Mouse (Mus musculus) ES-E14 (cell line): ENCODE results near the gene Akap12. TPM values are rescaled to one million over a fixed set of nuclear protein-coding genes. Genes with fewer than 3 reads are reported as not detected.

Experiments
- DNase-seq: peaks from one replicate; pipeline ENCODE4 v3.0.0-alpha.2; 2013; ENCODE audit warnings: low read depth, low spot score
- H3K27ac ChIP-seq: 2 replicates; pipeline ENCODE4 v1.5.1; 2012; ENCODE audit warnings: low read depth, mild to moderate bottlenecking, low read length, moderate library complexity, mixed read lengths; ENCODE audit not compliant: poor library complexity, insufficient read depth, severe bottlenecking
- H3K36me3 ChIP-seq: 2 replicates; pipeline ENCODE4 v1.6.1; 2012; ENCODE audit warnings: mild to moderate bottlenecking, low read length, moderate library complexity, mixed read lengths; ENCODE audit not compliant: control insufficient read depth, poor library complexity, insufficient read depth, severe bottlenecking
- H3K4me1 ChIP-seq, 2 experiments: fragments of 150-350 bp in 1 of 2; sonication (generic) in 1 of 2; 2 replicates each; pipeline ENCODE4 v1.6.1; 2012; ENCODE audit warnings: low read length in 2 of 2, mild to moderate bottlenecking in 1 of 2, mixed read lengths in 1 of 2; ENCODE audit not compliant: control insufficient read depth in 2 of 2, insufficient read depth in 2 of 2, poor library complexity in 1 of 2
- H3K4me3 ChIP-seq, 2 experiments: fragments of 150-350 bp in 1 of 2; sonication (generic) in 1 of 2; 2 replicates each; pipeline ENCODE4 v1.5.1; 2012; ENCODE audit warnings: low read length in 2 of 2, low read depth in 1 of 2, mild to moderate bottlenecking in 1 of 2, mixed read lengths in 1 of 2; ENCODE audit not compliant: insufficient read depth in 1 of 2, poor library complexity in 1 of 2, severe bottlenecking in 1 of 2
- H3K9ac ChIP-seq: 2 replicates; pipeline ENCODE4 v1.6.1; 2012; ENCODE audit warnings: low read depth, mild to moderate bottlenecking, low read length, mixed read lengths; ENCODE audit not compliant: poor library complexity, insufficient read depth, severe bottlenecking
- H3K9me3 ChIP-seq: fragments of 150-350 bp; sonication (generic); 2 replicates; pipeline ENCODE4 v1.6.1; 2012; ENCODE audit warnings: low read depth, mild to moderate bottlenecking, low read length; ENCODE audit not compliant: control insufficient read depth, insufficient read depth
- CHD2 ChIP-seq: IDR thresholded peaks from 2 replicates; pipeline ENCODE4 v1.6.1; 2014; ENCODE audit warnings: mild to moderate bottlenecking, low read depth, low read length, inconsistent platforms
- HCFC1 ChIP-seq: IDR thresholded peaks from 2 replicates; pipeline ENCODE4 v1.6.1; 2012; ENCODE audit warnings: low read length, inconsistent platforms, borderline replicate concordance; ENCODE audit not compliant: insufficient read depth
- MAFK ChIP-seq: IDR thresholded peaks from 2 replicates; pipeline ENCODE4 v1.6.1; 2014; ENCODE audit warnings: mild to moderate bottlenecking, low read depth, low read length, inconsistent platforms; ENCODE audit not compliant: insufficient read depth
- ZC3H11A ChIP-seq: IDR thresholded peaks from 2 replicates; pipeline ENCODE4 v1.6.1; 2012; ENCODE audit warnings: low read depth, mild to moderate bottlenecking, inconsistent platforms, low read length, borderline replicate concordance
- ZNF384 ChIP-seq: IDR thresholded peaks from 2 replicates; pipeline ENCODE4 v1.6.1; 2012; ENCODE audit warnings: low read depth, low read length, inconsistent platforms
- in situ Hi-C, 2 experiments: fragments of 600-800 bp; cut with MboI; formaldehyde crosslinking; loops; one replicate each; pipeline ENCODE4 v1.15.1; 2025; ENCODE audit warnings: low sequenced_read_pairs in 2 of 2, inconsistent platforms in 1 of 2; ENCODE audit not compliant: unreplicated experiment in 2 of 2
- total RNA-seq: library from RNA; depleted of rRNA; stranded (reverse); fragments of 300-350 nt; gene quantifications from 2 replicates; pipeline ENCODE4 v1.2.3, GENCODE M21; 2012

The Akap12 gene
- total RNA-seq, 1 experiment, result 346 TPM

DNA sequence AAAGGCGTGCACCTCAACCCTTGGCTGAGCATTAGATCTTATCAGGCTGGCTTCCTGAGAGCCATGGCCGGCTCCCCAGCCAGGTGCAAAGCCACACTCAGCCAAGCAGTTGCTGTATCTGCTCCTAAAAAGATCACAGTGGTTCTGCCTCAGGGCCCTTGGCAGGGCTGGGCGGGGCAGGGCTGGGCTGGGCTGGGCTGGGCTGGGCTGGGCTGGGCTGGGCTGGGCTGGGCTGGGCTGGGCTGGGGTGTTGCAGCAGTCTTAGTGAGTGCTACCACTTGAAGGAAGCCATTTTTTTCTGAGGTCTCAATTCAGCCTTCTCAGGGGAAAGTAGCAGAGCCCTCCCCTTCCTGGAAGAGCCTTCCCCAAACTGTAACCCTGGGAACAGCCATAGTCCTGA lies 15.5 kb upstream of the Akap12 start:
- H3K4me3 ChIP-seq, result no peak overlapping the region
- peaks cover 20 to 37% of the 10 kb centered on the region in 2 experiments; a peak in 3 of 4 replicates for H3K4me1 ChIP-seq
- H3K36me3 ChIP-seq, result no peaks in the 10 kb centered on the region
- in situ Hi-C loops, result no loop called here
- no peaks in the 10 kb centered on the region for H3K9me3 ChIP-seq
- TF ChIP-seq ZNF384 (0 out of 2 replicates have a peak, but pooled peaks have one; percentile 3), MAFK (no peak)
- H3K27ac ChIP-seq, result peak overlapping the region; percentile 83
- DNase-seq, result no peak
- no peak overlapping the region for H3K9ac ChIP-seq

- DNase-seq, result no peak
- Histone ChIP-seq H3K27ac (0 out of 2 replicates have a peak overlapping the region, but pooled peaks have one; percentile 1), H3K36me3 (no peaks in the 10 kb centered on the region), H3K4me1 (peaks cover 14 to 27% of the 10 kb centered on the region in 2 experiments; a peak in 3 of 4 replicates), H3K4me3 (peak overlapping the region; percentile 28 to 47), H3K9me3 (no peaks in the 10 kb centered on the region), H3K9ac (no peak overlapping the region)
- in situ Hi-C loops, result no loop called here
- TF ChIP-seq ZC3H11A (no peak), HCFC1 (no peak), ZNF384 (no peak), CHD2 (no peak), MAFK (no peak)
These were observed 12.6 kb upstream of the Akap12 start for GRCm38 (mm10) chr10:4253613-4254012.

GRCm38 (mm10) chr10:4254459-4254858 lies 11.7 kb upstream of the Akap12 start:
- H3K9ac ChIP-seq, result peak overlapping the region; percentile 62
- H3K9me3 ChIP-seq, result no peaks in the 10 kb centered on the region
- peaks cover 14 to 22% of the 10 kb centered on the region in 2 experiments; a peak in 3 of 4 replicates for H3K4me1 ChIP-seq
- H3K4me3 ChIP-seq, result peak overlapping the region; percentile 28 to 54
- no peak for TF ChIP-seq MAFK
- TF ChIP-seq ZNF384, result peak; percentile 16; the same call in 1 of the 2 replicates
- no peak for TF ChIP-seq ZC3H11A
- no peak for TF ChIP-seq HCFC1
- DNase-seq, result no peak
- H3K27ac ChIP-seq, result peak overlapping the region; percentile 67
- in situ Hi-C loops, result no loop called here
- no peaks in the 10 kb centered on the region for H3K36me3 ChIP-seq

DNA sequence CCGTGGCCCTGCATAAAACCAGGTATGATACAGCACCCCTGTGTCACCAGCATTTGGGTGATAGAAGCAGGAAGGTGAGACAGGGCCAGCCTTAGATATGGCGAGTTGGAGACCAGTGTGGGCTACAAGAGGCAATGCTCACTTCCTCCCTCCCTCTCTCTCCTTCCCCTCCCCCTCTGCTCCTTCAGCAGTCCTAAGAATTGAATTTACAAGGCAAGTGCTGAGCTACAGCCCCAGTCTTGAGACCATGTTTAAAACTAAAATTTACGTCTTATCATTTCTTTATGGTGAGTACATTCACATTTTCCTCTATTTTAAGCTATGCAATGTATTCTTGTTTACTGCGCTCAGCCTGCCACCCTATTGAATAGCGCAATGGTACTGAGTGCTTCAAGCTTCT lies 5.3 kb upstream of the Akap12 start:
- TF ChIP-seq ZC3H11A (no peak), HCFC1 (no peak), CHD2 (no peak), MAFK (no peak), ZNF384 (no peak)
- Histone ChIP-seq H3K4me3 (no peak overlapping the region), H3K9ac (no peak overlapping the region), H3K36me3 (no peaks in the 10 kb centered on the region), H3K9me3 (no peaks in the 10 kb centered on the region), H3K27ac (no peak overlapping the region), H3K4me1 (peaks cover 16 to 21% of the 10 kb centered on the region in 2 experiments)
- DNase-seq, result no peak
- in situ Hi-C loops, result no loop called here

DNA sequence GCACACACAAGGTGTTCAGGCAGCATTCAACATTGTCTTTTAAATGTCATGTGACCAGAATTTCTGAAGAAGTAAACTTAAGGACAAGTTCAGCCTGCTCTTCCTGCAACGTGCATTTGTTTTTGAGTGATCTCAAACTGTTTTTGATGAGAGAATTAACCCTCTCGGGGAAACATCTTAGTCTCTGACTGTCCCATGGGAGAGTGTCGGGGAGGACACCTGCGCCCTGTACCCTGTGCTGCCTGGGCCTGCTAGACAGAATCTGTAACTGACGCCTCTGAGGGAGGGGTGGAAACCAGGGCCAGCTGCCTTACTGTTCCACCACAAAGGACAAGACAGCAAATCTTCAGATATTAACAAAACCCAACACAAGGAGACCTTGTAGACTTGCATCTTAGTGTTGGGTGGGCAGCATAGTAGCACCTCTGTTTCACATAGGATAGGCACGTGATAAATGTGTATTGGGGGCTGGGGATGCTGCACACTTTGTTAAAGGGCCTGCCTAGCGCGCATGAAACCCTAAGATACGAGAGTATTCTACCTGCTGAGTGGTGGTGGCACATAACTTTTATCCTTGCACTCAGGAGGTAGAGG lies 4.7 kb upstream of the Akap12 start:
- H3K9me3 ChIP-seq, result no peaks in the 10 kb centered on the region
- DNase-seq, result no peak
- no peak overlapping the region for H3K4me3 ChIP-seq
- no peak overlapping the region for H3K27ac ChIP-seq
- TF ChIP-seq MAFK, result no peak
- no peak for TF ChIP-seq ZC3H11A
- TF ChIP-seq CHD2, result no peak
- no peak for TF ChIP-seq ZNF384
- no peak for TF ChIP-seq HCFC1
- H3K4me1 ChIP-seq, result peaks cover 16 to 21% of the 10 kb centered on the region in 2 experiments
- H3K9ac ChIP-seq, result no peak overlapping the region
- in situ Hi-C loops, result no loop called here
- no peaks in the 10 kb centered on the region for H3K36me3 ChIP-seq
